Mouse (Mus musculus): ENCODE measurements around the gene Tmem151b.

DNA sequence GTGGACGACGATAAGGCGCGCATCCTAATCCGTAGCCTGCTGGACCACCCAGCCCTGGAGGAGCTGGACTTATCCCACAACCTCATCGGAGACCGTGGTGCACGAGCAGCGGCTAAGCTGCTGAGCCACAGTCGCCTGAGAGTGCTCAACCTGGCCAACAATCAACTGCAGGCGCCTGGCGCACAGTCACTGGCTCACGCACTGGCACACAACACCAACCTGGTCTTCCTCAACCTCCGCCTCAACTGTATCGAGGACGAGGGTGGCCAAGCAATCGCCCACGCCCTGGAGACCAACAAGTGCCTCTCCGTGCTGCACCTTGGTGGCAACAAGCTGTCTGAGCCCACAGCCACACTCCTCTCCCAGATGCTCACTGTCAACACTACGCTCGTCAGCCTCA is 9.8 kb downstream of the Tmem151b start:
- TF ChIP-seq GATA1 (IDR thresholded peaks at IDR 0.05; ENCODE audit: low read length) (no peak), TAL1 (IDR thresholded peaks at IDR 0.05; ENCODE audit: low read length) (no peak)

Measured in erythroblast, embryonic 14.5 days (primary cell).